Mouse (Mus musculus) liver, adult 2 months (tissue): ENCODE data around the gene Tmem184a. TPM values are rescaled to one million over a fixed set of nuclear protein-coding genes. Genes with fewer than 3 reads are reported as not detected.

Experiments
- DNase-seq: peaks from one replicate; pipeline ENCODE4 v3.0.0-alpha.2; 2011; ENCODE audit warnings: low read depth, low spot score; ENCODE audit errors: extremely low read depth
- H3K27ac ChIP-seq: fragments of 200-500 bp; replicated peaks from 2 replicates; pipeline ENCODE4 v1.5.1; 2012; ENCODE audit warnings: low read depth, mild to moderate bottlenecking, control low read depth, inconsistent platforms, low read length; ENCODE audit not compliant: insufficient read depth
- H3K27me3 ChIP-seq: fragments of 200-500 bp; 2 replicates; pipeline ENCODE4 v1.6.1; 2012; ENCODE audit warnings: mild to moderate bottlenecking, moderate library complexity, low read length, inconsistent platforms; ENCODE audit not compliant: control insufficient read depth, insufficient read depth
- H3K36me3 ChIP-seq: fragments of 200-500 bp; 2 replicates; pipeline ENCODE4 v1.6.1; 2012; ENCODE audit warnings: low read length, inconsistent platforms; ENCODE audit not compliant: control insufficient read depth, insufficient read depth
- H3K4me1 ChIP-seq: fragments of 200-500 bp; 2 replicates; pipeline ENCODE4 v1.6.1; 2011; ENCODE audit warnings: low read length; ENCODE audit not compliant: control insufficient read depth, insufficient read depth
- H3K4me3 ChIP-seq: fragments of 200-500 bp; 2 replicates; pipeline ENCODE4 v1.5.1; 2011; ENCODE audit warnings: low read depth, mild to moderate bottlenecking, control low read depth, low read length, moderate library complexity; ENCODE audit not compliant: insufficient read depth
- H3K79me2 ChIP-seq: fragments of 200-500 bp; 2 replicates; pipeline ENCODE4 v1.6.1; 2012; ENCODE audit warnings: inconsistent platforms, mild to moderate bottlenecking, low read length, moderate library complexity; ENCODE audit not compliant: control insufficient read depth, insufficient read depth
- H3K9ac ChIP-seq: fragments of 200-500 bp; 2 replicates; pipeline ENCODE4 v1.6.1; 2012; ENCODE audit warnings: low read depth, mild to moderate bottlenecking, control low read depth, inconsistent platforms, low read length
- CTCF ChIP-seq: fragments of 200-500 bp; IDR thresholded peaks from 2 replicates; pipeline ENCODE4 v1.5.1; 2011; ENCODE audit warnings: low read depth, low read length, control low read depth
- POLR2A ChIP-seq: fragments of 200-500 bp; IDR thresholded peaks from 2 replicates; pipeline ENCODE4 v1.6.1; 2011; ENCODE audit warnings: low read length, control low read depth; ENCODE audit not compliant: insufficient read depth; ENCODE audit errors: extremely low read depth
- WGBS: fragments of 180-500 bp; shearing (Covaris S2); methylation state at CpG from one replicate; pipeline ENCODE4 v1.1.7; 2018; 5-methylcytosine and 5-hydroxymethylcytosine counted together
- polyA plus RNA-seq: library from polyadenylated mRNA; depleted of rRNA; stranded (reverse); fragments of >200 nt; gene quantifications from 2 replicates; pipeline ENCODE4 v1.2.3, GENCODE M21; 2012
- total RNA-seq: library from RNA; depleted of rRNA; stranded (reverse); fragments of >200 nt; gene quantifications from 2 replicates; pipeline ENCODE4 v1.2.3, GENCODE M21; 2014

Gene Tmem184a
- total and polyA plus RNA-seq, 2 experiments: 9.3 to 45.1 TPM

DNA sequence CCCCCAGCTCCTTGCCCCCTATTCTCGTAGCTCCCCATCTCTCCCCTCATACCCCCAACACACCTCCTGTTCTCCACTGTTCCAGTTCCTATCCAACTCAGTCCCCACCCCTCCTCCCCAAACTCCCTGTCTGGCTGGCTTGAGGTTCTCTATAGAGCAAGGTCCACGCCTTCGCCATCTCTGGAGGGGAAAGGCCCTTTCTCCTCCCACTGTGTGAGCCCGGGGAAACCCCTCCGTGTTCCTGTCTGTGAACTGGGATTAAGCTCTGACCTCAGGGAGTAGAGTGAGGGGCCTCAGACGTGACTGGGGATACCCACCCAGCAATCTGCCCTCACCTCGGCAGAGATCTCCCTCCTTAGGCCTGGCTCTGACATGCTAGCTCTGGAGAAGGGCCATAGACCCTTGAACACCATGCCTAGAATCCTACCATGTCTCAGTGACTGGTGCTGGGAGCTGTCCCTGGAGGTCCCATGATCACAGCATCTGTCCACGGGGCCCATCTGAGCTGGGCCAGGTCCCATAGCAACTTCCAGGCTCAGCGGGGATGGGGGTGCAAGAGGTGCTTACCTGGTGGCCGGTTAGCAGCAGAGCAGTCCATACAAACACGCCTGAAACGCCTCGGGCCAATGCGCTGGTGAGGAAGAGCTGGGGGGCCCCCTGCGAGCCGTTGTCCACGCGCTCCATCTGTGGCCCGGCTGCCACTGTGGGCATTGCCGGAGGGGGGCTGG, 7.2 kb downstream of the Tmem184a start:
- Histone ChIP-seq H3K9ac (no peak overlapping the region), H3K27ac (no peak overlapping the region), H3K36me3 (no peaks in the 10 kb centered on the region; the same call in 1 of the 2 replicates), H3K4me3 (no peak overlapping the region), H3K4me1 (no peaks in the 10 kb centered on the region), H3K27me3 (no peaks in the 10 kb centered on the region), H3K79me2 (no peaks in the 10 kb centered on the region)
- 79% methylated on average over 20 of the region's 20 CpGs for whole genome bisulfite sequencing
- no peak for DNase-seq
- TF ChIP-seq POLR2A (no peak), CTCF (no peak)

DNA sequence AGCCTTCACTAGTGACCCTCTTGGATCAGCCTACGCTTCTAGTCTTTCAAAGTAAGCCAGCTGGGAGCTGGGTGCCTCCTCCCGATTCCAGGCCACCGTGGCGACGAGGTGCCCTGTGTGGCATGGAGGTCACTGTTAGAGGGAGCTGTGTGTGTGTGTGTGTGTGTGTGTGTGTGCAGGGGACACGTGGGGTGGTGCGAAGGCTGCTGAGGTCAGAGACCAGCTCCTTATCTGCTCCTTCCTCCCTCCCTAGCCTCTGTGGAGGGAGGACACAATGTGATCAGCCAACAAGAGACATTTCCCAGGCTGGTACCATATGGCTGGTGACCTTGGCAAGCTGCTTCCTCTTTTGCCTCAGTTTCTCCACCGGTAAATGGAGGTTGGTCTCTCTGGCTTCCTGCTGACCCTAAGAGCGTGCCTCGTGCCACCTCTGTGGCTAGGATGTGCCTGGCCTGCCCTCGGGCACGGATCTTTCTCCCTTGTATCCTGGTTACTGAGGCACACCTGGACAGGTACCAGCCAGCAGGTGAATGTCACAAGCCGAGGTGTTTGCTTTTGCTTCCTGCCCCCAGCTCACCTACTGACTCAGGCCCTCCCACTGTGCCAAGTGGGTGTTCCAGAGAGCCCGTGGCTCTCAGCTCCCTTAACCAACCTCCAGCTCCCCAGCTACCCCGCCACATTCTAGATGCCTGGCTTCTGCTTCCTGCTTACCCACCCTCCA, 7.9 kb downstream of the Tmem184a start:
- H3K27ac ChIP-seq: no peak overlapping the region
- H3K9ac ChIP-seq: no peak overlapping the region
- no peaks in the 10 kb centered on the region for H3K27me3 ChIP-seq
- no peaks in the 10 kb centered on the region for H3K79me2 ChIP-seq
- no peak for DNase-seq
- WGBS: 60% methylated on average over 15 of the region's 15 CpGs
- TF ChIP-seq POLR2A (no peak), CTCF (no peak)
- H3K4me3 ChIP-seq: no peak overlapping the region
- H3K36me3 ChIP-seq: no peaks in the 10 kb centered on the region; the same call in 1 of the 2 replicates
- H3K4me1 ChIP-seq: no peaks in the 10 kb centered on the region

DNA sequence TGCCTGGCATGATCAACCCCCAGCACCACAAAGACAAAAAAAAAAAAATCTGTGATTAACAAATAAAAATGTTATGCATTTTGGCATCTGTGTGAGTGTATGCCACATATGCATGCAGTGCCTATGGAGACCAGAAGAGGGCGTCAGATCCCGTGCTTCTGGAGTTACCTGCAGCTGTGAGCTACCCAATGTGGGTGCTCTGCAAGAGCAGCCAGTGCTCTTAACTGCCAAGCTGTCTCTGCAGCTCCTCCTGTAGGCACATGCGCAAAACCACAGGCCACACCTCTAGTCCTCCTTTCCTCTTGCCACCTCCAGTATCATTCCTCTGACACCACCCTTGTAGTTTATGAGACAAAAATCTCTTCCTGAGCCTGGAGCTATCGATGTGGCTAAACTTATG, 10.3 kb downstream of the Tmem184a start:
- H3K4me3 ChIP-seq: no peak overlapping the region
- H3K27ac ChIP-seq: no peak overlapping the region
- H3K36me3 ChIP-seq: no peaks in the 10 kb centered on the region; the same call in 1 of the 2 replicates
- H3K27me3 ChIP-seq: no peaks in the 10 kb centered on the region
- H3K9ac ChIP-seq: no peak overlapping the region
- TF ChIP-seq POLR2A (no peak), CTCF (peak; percentile 35)
- WGBS: 72% methylated on average over 4 of the region's 4 CpGs
- no peaks in the 10 kb centered on the region for H3K79me2 ChIP-seq
- H3K4me1 ChIP-seq: no peaks in the 10 kb centered on the region
- no peak for DNase-seq

DNA sequence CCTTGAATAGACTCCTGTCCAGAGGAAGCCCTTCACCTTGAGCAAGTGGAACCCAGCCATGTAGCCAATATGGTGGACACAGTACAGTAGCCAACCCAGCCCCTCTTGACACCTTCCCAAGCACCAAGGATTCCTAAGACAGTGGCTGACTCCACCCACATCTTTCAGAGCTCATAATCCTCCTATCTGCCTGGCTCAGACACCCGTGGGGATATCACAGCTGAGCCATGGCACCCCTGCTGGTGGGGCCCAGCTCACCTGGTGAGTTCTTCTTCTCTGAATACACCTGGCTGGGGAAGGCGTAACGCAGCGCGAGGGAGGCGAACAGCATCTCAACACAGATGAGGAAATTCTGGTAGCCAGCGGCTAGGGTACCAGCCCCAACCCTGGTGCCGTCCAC, 13.8 kb downstream of the Tmem184a start:
- no peaks in the 10 kb centered on the region for H3K4me1 ChIP-seq
- H3K4me3 ChIP-seq: no peak overlapping the region
- H3K27ac ChIP-seq: no peak overlapping the region
- no peaks in the 10 kb centered on the region for H3K27me3 ChIP-seq
- TF ChIP-seq POLR2A: no peak
- TF ChIP-seq CTCF: no peak
- no peaks in the 10 kb centered on the region; the same call in 1 of the 2 replicates for H3K36me3 ChIP-seq
- DNase-seq: no peak
- no peak overlapping the region for H3K9ac ChIP-seq
- H3K79me2 ChIP-seq: no peaks in the 10 kb centered on the region
- WGBS: 96% methylated on average over 8 of the region's 8 CpGs

DNA sequence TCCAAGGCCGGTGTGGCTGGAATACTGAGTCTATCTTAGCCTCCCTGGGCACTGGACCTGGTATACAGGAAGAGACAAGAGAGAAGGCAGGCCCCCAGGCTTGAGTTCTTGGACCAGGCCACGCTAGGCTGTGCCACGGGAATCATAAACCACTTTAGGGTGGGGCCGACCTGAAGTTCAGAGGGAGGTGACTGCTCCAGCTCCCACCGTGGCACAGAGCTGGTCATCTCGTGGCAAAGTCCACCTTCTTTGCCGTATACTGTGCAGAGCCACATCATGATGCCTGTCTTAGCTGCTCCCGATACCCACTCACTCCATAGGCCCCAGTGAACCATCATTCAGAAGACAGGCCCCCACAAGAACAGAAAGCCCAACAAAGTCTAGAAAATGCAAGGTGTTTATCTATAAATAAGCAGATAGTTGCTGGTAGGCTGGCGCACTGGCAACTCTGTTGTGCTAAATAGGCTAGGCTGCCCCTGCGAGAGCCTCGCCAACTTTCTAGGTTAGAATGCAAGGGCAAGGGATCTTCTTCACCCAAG, 15.1 kb downstream of the Tmem184a start:
- no peak for TF ChIP-seq CTCF
- TF ChIP-seq POLR2A: no peak

GRCm38 (mm10) chr5:139804107-139804551, 15.6 kb downstream of the Tmem184a start:
- no peak for DNase-seq
- no peaks in the 10 kb centered on the region for H3K4me1 ChIP-seq

More for the DNA sequence above, 15.1 kb downstream of the Tmem184a start:
- no peak overlapping the region for H3K27ac ChIP-seq
- H3K27me3 ChIP-seq: no peaks in the 10 kb centered on the region
- no peak for DNase-seq
- no peak overlapping the region for H3K9ac ChIP-seq
- no peaks in the 10 kb centered on the region for H3K4me1 ChIP-seq
- 86% methylated on average over 11 of the region's 11 CpGs for WGBS
- 0 out of 2 replicates have a peak, but pooled peaks cover 1% of the 10 kb centered on the region for H3K36me3 ChIP-seq
- no peak overlapping the region for H3K4me3 ChIP-seq
- H3K79me2 ChIP-seq: no peaks in the 10 kb centered on the region

More at GRCm38 (mm10) chr5:139804107-139804551, 15.6 kb downstream of the Tmem184a start:
- Histone ChIP-seq H3K27ac (no peak overlapping the region), H3K79me2 (no peaks in the 10 kb centered on the region), H3K36me3 (0 out of 2 replicates have a peak, but pooled peaks cover 1% of the 10 kb centered on the region), H3K27me3 (no peaks in the 10 kb centered on the region), H3K4me3 (no peak overlapping the region), H3K9ac (no peak overlapping the region)
- 59% methylated on average over 6 of the region's 6 CpGs for WGBS
- TF ChIP-seq POLR2A (no peak), CTCF (0 out of 2 replicates have a peak, but pooled peaks have one; percentile 12)
